Mouse (Mus musculus) midbrain, embryonic 14.5 days (tissue): ENCODE results near the gene Fut7. TPM values are rescaled to one million over a fixed set of nuclear protein-coding genes. Genes with fewer than 3 reads are reported as not detected.

Experiments
- ATAC-seq: fragments of 200-750 bp; cut with Nextera tagmentation; 2 replicates; pipeline ENCODE4 v1.8.0; 2017; ENCODE audit warnings: moderate number of reproducible peaks, moderate library complexity; ENCODE audit not compliant: low FRiP score, low TSS enrichment
- DNase-seq: peaks from one replicate; pipeline ENCODE4 v3.0.0-alpha.2; 2015
- H3K27ac ChIP-seq: fragments of 300-500 bp; sonication (generic); replicated peaks from 2 replicates; pipeline ENCODE4 v1.5.1; 2014; ENCODE audit warnings: mild to moderate bottlenecking, low read depth, low read length, moderate library complexity
- H3K27me3 ChIP-seq: fragments of 300-500 bp; sonication (generic); 2 replicates; pipeline ENCODE4 v1.6.1; 2014; ENCODE audit warnings: low read length, control low read depth, mixed read lengths; ENCODE audit not compliant: control insufficient read depth, insufficient read depth
- H3K36me3 ChIP-seq: fragments of 300-500 bp; sonication (generic); 2 replicates; pipeline ENCODE4 v1.6.1; 2014; ENCODE audit warnings: low read length, control low read depth; ENCODE audit not compliant: control insufficient read depth, insufficient read depth
- H3K4me1 ChIP-seq: fragments of 300-500 bp; sonication (generic); 2 replicates; pipeline ENCODE4 v1.6.1; 2014; ENCODE audit warnings: mild to moderate bottlenecking, antibody characterized with exemption, low read length, control low read depth; ENCODE audit not compliant: control insufficient read depth, insufficient read depth
- H3K4me2 ChIP-seq: fragments of 300-500 bp; sonication (generic); 2 replicates; pipeline ENCODE4 v1.6.1; 2014; ENCODE audit warnings: mild to moderate bottlenecking, low read length, moderate library complexity
- H3K4me3 ChIP-seq: fragments of 300-500 bp; sonication (generic); replicated peaks from 2 replicates; pipeline ENCODE4 v1.5.1; 2014; ENCODE audit warnings: low read depth, low read length
- H3K9ac ChIP-seq: fragments of 300-500 bp; sonication (generic); replicated peaks from 2 replicates; pipeline ENCODE4 v1.6.1; 2014; ENCODE audit warnings: mild to moderate bottlenecking, low read length, moderate library complexity
- H3K9me3 ChIP-seq: fragments of 300-500 bp; sonication (generic); 2 replicates; pipeline ENCODE4 v1.6.1; 2016; ENCODE audit warnings: low read length, control low read depth, mixed read lengths; ENCODE audit not compliant: control insufficient read depth
- WGBS: fragments of 180-500 bp; shearing (Covaris S2); extraction: QIAGEN DNeasy Blood & Tissue Kit; methylation state at CpG from one replicate; pipeline ENCODE4 v1.1.7; 2014; 5-methylcytosine and 5-hydroxymethylcytosine counted together
- polyA plus RNA-seq: library from polyadenylated mRNA; unstranded; fragments of >200 nt; fragmentation: Nextera tagmentation; extraction: Ambion mirVana; gene quantifications from 2 replicates; pipeline ENCODE4 v1.2.1, GENCODE M21; 2014

Fut7 gene
- 0.17 and 0.26 TPM in 2 replicates for polyA plus RNA-seq

DNA sequence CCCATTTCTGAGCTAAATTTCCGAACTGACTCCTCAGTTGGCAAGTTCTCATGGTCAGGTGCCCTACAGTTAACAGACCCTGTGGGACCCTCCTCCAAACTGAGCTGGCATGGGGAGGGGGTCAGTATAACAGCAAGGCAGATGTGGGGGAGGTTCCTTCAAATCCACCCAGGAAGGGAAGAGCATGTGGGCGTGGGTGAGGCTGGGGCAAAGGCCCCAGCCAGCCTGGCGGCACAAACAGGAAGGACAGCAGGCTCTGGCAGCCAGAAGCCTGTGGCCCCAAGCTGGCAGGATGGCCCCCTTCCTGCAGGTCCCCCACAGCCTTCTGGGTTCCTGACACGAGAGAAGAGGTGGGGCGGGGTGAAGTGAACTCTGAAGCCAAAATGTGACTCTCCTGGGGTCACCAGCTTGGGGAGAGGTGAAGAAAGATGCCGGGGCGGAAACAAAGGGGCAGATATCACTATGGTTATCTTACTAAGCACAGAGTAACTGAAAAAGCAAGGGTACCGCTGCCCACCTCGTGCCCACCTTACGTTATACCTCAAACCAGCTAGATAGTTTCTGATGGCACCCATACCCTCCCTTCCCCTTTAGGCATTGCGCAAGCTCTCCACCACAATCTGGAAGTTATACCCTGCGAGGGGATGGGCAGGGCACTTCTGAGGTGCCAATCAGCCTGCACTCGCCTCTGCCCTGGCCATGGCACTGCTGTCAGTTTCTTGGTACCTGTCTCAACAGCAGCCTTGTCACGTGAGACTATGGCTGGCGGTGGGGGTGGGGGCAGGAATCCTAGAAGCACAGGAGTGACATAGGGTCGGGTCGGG lies at the start of gene Fut7:
Gene Fut7 (plus strand): TSS at position 681 of the 824 bp plus-strand sequence.
- 68% methylated on average over 17 of the region's 17 CpGs for WGBS
- Histone ChIP-seq H3K9ac (no peak within 1 kb of the TSS; the same call in 1 of the 2 replicates), H3K4me3 (no peak within 1 kb of the TSS), H3K9me3 (no peaks in the 10 kb centered on the region), H3K4me1 (no peaks in the 10 kb centered on the region), H3K27me3 (peaks cover 4% of the 10 kb centered on the region; the same call in 1 of the 2 replicates), H3K4me2 (no peak within 1 kb of the TSS), H3K27ac (no peak within 1 kb of the TSS), H3K36me3 (no peaks in the 10 kb centered on the region)
- ATAC-seq (no peak), DNase-seq (no peak)

DNA sequence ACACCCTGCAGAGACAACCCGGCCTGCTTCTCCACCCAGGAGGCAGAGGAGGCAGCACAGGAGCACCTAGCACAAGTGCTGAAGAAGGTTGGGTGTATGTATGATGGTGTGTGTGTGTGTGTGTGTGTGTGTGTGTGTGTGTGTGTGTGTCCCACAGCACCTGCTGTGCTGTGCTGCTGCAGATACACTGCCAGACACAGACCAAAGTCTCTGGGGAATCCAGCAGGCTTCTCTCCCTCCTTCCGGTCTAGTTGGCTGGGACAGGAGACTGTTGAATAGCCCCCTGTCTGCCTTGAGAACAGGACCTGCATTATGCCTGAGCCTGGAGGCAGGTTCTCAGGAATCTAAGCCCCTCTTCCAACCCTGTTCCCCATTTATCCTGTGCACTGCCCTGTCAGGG lies 49.6 kb upstream of the Fut7 start:
- WGBS = 22% methylated on average over 2 of the region's 2 CpGs
- peak overlapping the region; percentile 97 for H3K4me2 ChIP-seq
- H3K9me3 ChIP-seq = no peaks in the 10 kb centered on the region
- peak overlapping the region; percentile 67 for H3K4me3 ChIP-seq
- ATAC-seq = no peak
- H3K9ac ChIP-seq = peak overlapping the region; percentile 55; the same call in 1 of the 2 replicates
- no peaks in the 10 kb centered on the region for H3K36me3 ChIP-seq
- DNase-seq = no peak
- no peak overlapping the region for H3K27ac ChIP-seq
- peaks cover 16% of the 10 kb centered on the region; the same call in 1 of the 2 replicates for H3K4me1 ChIP-seq
- H3K27me3 ChIP-seq = no peaks in the 10 kb centered on the region

DNA sequence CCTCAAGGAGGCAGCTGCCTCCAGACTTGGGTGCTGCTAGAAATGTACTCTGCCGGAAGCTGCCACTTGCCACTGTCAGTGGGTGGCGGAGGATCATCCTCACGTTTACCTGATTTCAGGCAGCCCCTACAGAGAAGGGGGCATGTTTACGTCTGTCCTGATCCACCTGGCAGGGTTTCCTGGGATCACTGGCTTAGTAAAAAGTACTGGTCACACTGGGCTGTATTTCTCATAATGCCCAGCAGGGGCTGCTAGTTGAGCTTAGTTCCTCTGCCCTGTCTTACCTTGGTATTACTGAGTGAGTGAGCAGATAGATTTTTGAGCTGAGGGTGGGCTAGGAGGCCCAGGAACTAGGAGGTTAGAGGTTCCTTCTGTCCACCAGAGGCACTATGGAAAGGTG lies 46.5 kb upstream of the Fut7 start:
- H3K4me2 ChIP-seq = no peak overlapping the region
- no peaks in the 10 kb centered on the region for H3K27me3 ChIP-seq
- 70% methylated on average over 4 of the region's 4 CpGs for WGBS
- ATAC-seq (no peak), DNase-seq (peak; percentile 81)
- peaks cover 16% of the 10 kb centered on the region; the same call in 1 of the 2 replicates for H3K4me1 ChIP-seq
- H3K36me3 ChIP-seq = no peaks in the 10 kb centered on the region
- no peak overlapping the region for H3K4me3 ChIP-seq
- 0 out of 2 replicates have a peak overlapping the region, but pooled peaks have one; percentile 10 for H3K9ac ChIP-seq
- no peaks in the 10 kb centered on the region for H3K9me3 ChIP-seq
- no peak overlapping the region for H3K27ac ChIP-seq

DNA sequence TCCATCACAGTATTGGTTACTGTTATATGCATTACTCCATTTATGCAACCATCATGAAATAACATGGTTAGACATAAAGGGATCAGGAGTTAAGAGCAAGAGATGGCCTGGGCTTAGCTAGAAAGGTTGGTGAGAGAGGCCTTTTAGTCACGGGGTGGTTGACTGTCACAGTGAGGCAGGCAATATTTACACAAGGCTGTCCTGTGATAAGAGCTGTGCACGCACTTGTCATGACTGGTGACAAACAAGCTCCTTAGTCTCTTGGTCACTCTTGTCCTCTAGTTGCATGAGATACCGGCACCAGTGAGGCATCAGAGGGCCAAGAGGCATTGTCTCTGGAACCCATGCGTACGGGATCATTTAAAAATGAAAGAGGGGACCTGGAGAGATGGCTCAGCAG lies 38.6 kb upstream of the Fut7 start:
- H3K9me3 ChIP-seq = no peaks in the 10 kb centered on the region
- no peak overlapping the region for H3K9ac ChIP-seq
- no peaks in the 10 kb centered on the region for H3K4me1 ChIP-seq
- no peaks in the 10 kb centered on the region for H3K36me3 ChIP-seq
- no peak overlapping the region for H3K27ac ChIP-seq
- H3K27me3 ChIP-seq = no peaks in the 10 kb centered on the region
- ATAC-seq (no peak), DNase-seq (no peak)
- no peak overlapping the region for H3K4me3 ChIP-seq
- 82% methylated on average over 5 of the region's 5 CpGs for WGBS
- H3K4me2 ChIP-seq = no peak overlapping the region

DNA sequence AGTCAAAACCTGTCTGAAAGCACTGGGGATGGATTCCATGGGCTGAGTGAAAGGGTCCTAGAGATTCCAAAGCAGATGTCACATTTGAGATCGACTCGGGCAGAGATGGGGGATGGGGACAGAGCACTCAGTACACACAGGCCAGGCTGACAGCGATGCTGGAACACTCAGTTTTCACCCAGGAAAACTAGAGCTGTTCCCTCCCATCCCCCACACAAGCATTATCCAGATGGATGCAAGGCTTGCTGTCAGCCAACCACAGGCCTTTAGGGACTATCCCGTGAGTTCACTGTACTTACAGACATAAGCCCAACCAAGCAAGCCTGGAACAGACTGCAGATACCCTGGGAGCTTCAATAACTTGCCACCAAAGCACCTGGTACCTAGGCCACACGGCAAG lies 31.8 kb upstream of the Fut7 start:
- Histone ChIP-seq H3K9me3 (no peaks in the 10 kb centered on the region), H3K4me2 (no peak overlapping the region), H3K4me1 (no peaks in the 10 kb centered on the region), H3K27ac (no peak overlapping the region), H3K9ac (no peak overlapping the region), H3K4me3 (no peak overlapping the region), H3K36me3 (no peaks in the 10 kb centered on the region), H3K27me3 (peaks cover 21% of the 10 kb centered on the region)
- 67% methylated on average over 5 of the region's 5 CpGs for WGBS
- DNase-seq = no peak
- no peak for ATAC-seq

DNA sequence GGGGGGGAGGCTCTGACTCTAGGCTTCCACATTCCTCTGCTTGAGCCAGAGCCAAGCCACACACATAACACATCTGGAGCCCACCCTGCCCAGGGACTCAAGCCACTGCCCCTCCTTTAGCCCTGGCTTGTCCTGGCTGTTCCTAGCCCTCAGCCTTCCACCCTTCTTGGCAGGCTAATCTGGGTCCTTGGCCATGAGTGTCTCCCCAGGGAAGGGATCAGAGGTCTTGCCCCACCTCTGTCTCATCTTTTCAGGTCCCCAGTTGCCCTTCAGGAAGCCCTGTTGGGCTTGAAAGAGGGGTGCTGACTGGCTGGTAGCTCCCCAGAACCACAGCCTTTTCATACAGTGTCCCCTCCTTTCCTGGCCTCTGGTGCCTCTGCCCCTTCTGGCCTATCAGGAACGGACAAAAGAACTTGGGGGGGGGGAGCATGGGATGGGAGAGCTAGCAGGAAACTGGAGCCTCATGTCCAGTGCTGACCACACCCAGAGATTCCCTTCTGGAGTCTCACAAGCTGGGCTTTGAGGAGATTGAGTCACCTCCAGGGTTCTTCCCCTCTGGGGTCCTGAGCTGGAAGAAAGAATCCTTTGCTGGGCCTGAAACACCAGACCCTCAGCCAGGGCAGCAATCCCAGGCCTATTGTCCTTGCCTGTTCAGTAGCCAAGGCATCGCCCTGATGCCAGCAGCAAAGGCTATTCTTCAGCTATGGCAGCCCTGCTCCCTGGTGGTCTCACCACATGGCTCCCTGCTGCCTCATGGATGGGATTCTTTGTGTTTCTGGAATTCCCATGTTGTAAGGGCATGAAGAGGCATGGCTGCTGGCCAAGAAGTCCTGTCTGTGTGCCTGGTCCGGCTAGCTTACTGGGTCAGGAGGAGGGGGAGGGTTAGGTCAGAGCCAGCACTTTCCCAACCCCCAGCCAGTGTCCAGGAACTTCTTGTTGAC lies 28.5 kb upstream of the Fut7 start:
- H3K4me3 ChIP-seq = no peak overlapping the region
- no peak overlapping the region for H3K27ac ChIP-seq
- 17% methylated on average over 3 of the region's 3 CpGs for whole genome bisulfite sequencing
- H3K27me3 ChIP-seq = peaks cover 48% of the 10 kb centered on the region
- no peaks in the 10 kb centered on the region for H3K4me1 ChIP-seq
- no peaks in the 10 kb centered on the region for H3K36me3 ChIP-seq
- ATAC-seq = peak; percentile 8; the same call in 1 of the 2 replicates
- H3K9me3 ChIP-seq = no peaks in the 10 kb centered on the region
- H3K4me2 ChIP-seq = no peak overlapping the region
- H3K9ac ChIP-seq = no peak overlapping the region
- peak; percentile 37 for DNase-seq

DNA sequence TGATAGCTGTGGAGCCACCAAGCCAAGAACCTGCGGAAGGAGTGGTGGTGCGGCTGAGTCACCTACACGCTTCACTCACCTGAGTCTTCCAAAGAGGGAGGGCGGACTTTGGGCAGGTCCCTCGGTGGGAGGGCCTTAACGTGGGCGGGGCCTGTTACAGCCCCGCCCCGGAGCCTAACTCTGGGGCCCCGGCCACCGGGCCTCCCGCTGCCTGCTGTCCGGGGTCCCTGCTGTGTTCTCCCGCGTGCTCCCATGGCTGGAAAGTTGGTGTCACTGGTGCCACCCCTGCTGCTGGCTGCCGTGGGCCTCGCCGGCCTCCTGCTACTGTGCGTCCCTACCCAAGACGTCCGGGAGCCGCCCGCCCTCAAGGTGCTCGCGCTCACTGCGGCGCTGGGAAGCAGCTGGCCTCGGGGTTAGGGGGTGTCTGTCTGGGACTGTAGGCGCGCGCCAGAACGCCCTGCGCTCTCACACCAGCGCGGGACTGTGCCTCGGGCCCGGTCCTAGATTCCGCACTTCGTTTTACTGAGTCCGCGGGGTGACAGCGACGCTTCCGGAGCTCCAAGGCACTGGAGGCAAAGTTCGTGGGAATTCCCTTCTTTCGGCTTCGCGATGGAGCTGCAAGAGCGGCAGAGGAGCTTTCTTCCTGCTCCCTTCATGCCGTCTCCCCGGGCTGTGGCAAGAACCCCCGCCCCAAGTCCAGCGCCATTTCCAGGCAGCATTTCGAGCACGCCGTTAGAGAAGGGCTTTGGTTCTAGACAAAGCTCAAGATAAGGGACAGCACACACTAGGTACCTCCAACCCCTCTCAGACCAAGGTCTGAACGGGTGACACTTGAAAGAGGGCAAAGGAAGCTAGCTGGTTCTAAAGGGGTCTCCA lies 27.1 kb upstream of the Fut7 start, which contains the start of gene Entpd2:
Gene Entpd2 (plus strand): TSS at position 154 of the 876 bp plus-strand sequence.
- ATAC-seq (no peak), DNase-seq (peak; percentile 58)
- whole genome bisulfite sequencing = 2% methylated on average over 57 of the region's 57 CpGs

DNA sequence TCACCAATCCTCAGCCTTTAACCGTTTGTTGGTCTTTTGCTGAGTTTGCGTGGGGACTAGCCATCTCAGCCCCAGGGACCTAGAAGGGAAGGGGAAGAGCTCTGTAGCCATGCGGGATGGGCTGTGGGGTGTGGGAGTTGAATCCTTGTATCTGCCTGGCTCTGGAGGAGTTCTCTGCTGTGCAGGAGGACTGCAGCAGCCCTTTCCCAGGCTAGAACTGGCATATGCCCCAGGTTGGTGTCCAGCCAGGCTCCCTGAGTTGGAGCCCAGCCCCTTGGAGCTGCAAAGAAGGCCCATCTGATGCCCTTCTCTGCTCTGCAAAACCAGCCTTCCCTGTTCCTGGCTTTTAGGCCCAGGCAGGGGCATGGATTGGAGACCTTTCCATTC lies 26.5 kb upstream of the Fut7 start:
- no peak overlapping the region; the same call in 1 of the 2 replicates for H3K4me2 ChIP-seq
- no peak overlapping the region for H3K4me3 ChIP-seq
- peaks cover 61% of the 10 kb centered on the region for H3K27me3 ChIP-seq
- no peak overlapping the region for H3K27ac ChIP-seq
- DNase-seq (no peak), ATAC-seq (no peak)
- peaks cover 5% of the 10 kb centered on the region; the same call in 1 of the 2 replicates for H3K4me1 ChIP-seq
- WGBS = 18% methylated on average over 3 of the region's 3 CpGs
- no peaks in the 10 kb centered on the region for H3K36me3 ChIP-seq
- H3K9me3 ChIP-seq = no peaks in the 10 kb centered on the region
- H3K9ac ChIP-seq = no peak overlapping the region; the same call in 1 of the 2 replicates

More for the DNA sequence above, 27.1 kb upstream of the Fut7 start, which contains the start of gene Entpd2:
- peaks cover 58% of the 10 kb centered on the region for H3K27me3 ChIP-seq
- no peaks in the 10 kb centered on the region for H3K9me3 ChIP-seq
- H3K4me3 ChIP-seq = peak within 1 kb of the TSS; percentile 23
- H3K27ac ChIP-seq = no peak within 1 kb of the TSS
- H3K4me2 ChIP-seq = peak within 1 kb of the TSS; percentile 53
- no peak within 1 kb of the TSS; the same call in 1 of the 2 replicates for H3K9ac ChIP-seq
- peaks cover 5% of the 10 kb centered on the region; the same call in 1 of the 2 replicates for H3K4me1 ChIP-seq
- no peaks in the 10 kb centered on the region for H3K36me3 ChIP-seq
